Mouse (Mus musculus): ENCODE data around the gene Rangap1. TPM values are rescaled to one million over a fixed set of nuclear protein-coding genes. Genes with fewer than 3 reads are reported as not detected.
"Not testable (repeated sequence)": the region's sequence is repeated elsewhere in the genome, so short reads cannot be mapped to it uniquely, and the experiment has no call there.

Gene Rangap1
- polyA plus RNA-seq, 1 experiment from 2014 or later, result 108 TPM

DNA sequence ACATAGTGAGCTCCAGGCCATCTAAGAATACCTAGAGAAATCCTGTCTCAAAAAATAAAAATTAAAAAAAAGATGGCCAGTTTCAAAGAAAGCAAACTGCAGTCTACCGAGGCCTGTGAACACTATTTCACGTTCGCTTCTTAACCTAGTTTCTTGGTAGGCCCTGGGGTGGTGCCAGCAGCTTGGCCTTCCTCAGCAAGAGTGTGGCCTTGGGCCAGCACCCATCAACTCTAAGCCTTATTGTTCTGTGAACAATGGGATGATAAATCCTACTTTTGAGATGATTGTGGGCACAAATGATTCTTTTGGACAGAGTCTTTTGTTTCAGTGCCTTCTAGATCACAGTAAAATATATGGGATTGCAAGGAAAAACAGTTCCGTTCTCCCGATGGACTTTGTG is 13.4 kb upstream of the Rangap1 start:
- Histone ChIP-seq H3K4me3 (ENCODE audit: low read depth, low read length) (no peak overlapping the region), H3K4me2 (ENCODE audit: low read length) (no peak overlapping the region), H3K9ac (ENCODE audit: low read length) (no peak overlapping the region), H3K27me3 (replicated peaks; ENCODE audit: control insufficient read depth, insufficient read depth, low read length) (no peaks in the 10 kb centered on the region), H3K9me3 (replicated peaks; ENCODE audit: control insufficient read depth, low read length) (no peaks in the 10 kb centered on the region), H3K27ac (ENCODE audit: low read depth, low read length) (no peak overlapping the region), H3K36me3 (ENCODE audit: control insufficient read depth, insufficient read depth, low read length) (peaks cover 10% of the 10 kb centered on the region; the same call in 1 of the 2 replicates), H3K4me1 (ENCODE audit: control insufficient read depth, insufficient read depth, low read length) (no peaks in the 10 kb centered on the region)
- DNase-seq (ENCODE audit: low spot score), result no peak
- ATAC-seq, result no peak
- 84% methylated on average over 5 of the region's 5 CpGs for WGBS

DNA sequence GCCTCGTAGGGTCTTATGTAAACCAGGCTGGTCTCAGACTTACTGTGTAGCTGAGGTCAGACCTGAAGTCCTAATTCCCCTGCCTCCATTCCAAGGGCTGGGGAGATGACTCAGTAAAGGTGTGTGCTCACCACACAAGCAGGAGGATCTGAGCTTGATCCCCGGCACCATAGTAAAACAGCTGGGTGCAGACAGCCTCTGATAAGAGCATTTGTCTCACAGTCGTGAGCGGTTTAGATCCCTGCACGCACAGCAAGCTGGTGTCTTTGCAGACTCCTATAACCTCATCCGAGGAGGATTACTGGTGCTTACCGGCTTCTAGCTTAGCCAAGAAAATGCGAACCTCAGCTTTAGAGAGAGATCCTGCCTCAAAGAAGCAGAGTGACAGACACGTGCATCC is 8.3 kb upstream of the Rangap1 start:
- no peaks in the 10 kb centered on the region for H3K9me3 ChIP-seq (replicated peaks; ENCODE audit: control insufficient read depth, low read length)
- DNase-seq (ENCODE audit: low spot score) (no peak), ATAC-seq (no peak)
- WGBS, result 96% methylated on average over 9 of the region's 9 CpGs
- H3K4me1 ChIP-seq (ENCODE audit: control insufficient read depth, insufficient read depth, low read length), result no peaks in the 10 kb centered on the region
- H3K4me3 ChIP-seq (ENCODE audit: low read depth, low read length), result no peak overlapping the region
- H3K36me3 ChIP-seq (ENCODE audit: control insufficient read depth, insufficient read depth, low read length), result peaks cover 12% of the 10 kb centered on the region; the same call in 1 of the 2 replicates
- no peak overlapping the region for H3K27ac ChIP-seq (ENCODE audit: low read depth, low read length)
- no peak overlapping the region for H3K4me2 ChIP-seq (ENCODE audit: low read length)
- H3K9ac ChIP-seq (ENCODE audit: low read length), result no peak overlapping the region
- no peaks in the 10 kb centered on the region for H3K27me3 ChIP-seq (replicated peaks; ENCODE audit: control insufficient read depth, insufficient read depth, low read length)

DNA sequence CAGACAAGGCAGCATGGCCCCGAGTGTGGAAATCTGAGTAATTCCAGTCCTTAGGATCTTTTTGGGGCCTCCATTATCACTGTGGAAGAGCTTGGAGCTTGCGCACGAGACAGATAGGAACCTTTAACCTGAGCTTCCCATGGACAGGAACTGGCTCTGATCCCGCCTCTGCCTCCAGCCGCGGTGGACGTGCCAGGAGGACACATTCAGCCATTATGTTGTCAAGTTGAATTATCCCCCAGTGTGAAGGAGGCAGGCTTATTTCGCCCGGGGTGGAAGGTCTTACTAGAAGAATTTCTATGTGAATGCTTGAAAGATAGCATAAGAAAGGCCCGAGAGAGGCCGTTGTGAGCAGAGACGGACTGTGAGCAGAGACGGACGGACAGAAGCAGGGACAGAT is 4.4 kb upstream of the Rangap1 start:
- 80% methylated on average over 14 of the region's 14 CpGs for WGBS
- ATAC-seq, result no peak
- no peak overlapping the region for H3K27ac ChIP-seq (ENCODE audit: low read depth, low read length)

DNA sequence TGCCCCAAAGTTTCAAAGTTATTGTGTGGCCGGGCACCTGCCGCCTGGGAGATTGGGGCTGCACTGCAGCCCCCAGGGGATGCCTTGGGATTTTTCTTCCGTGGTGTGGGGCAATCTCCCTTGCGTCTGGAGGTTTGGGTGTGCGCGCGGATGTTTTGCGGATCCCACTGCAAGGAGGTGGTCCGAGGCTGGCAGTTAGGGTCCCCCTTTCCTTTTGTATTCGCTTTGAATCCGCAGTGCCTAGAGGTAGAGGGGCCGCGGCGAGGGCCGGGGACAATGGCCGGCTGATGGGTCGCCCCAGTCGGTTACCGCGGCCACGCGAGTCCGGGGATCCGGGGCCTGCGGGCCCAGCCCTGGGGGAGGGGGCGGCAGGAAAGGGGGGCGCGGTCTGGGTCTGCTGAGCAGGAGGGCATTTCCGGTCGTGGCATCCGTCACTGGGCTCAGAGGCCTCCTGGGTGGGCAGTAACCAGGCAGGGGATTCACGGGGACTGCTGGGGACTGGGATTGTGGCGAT is 328 bp upstream of the Rangap1 start:
- Histone ChIP-seq H3K27ac (ENCODE audit: low read depth, low read length) (peak overlapping the region; percentile 92), H3K4me3 (ENCODE audit: low read depth, low read length) (peak overlapping the region; percentile 89), H3K27me3 (replicated peaks; ENCODE audit: control insufficient read depth, insufficient read depth, low read length) (no peaks in the 10 kb centered on the region), H3K36me3 (ENCODE audit: control insufficient read depth, insufficient read depth, low read length) (no peaks in the 10 kb centered on the region), H3K9ac (ENCODE audit: low read length) (peak overlapping the region; percentile 97), H3K4me2 (ENCODE audit: low read length) (peak overlapping the region; percentile 85), H3K4me1 (ENCODE audit: control insufficient read depth, insufficient read depth, low read length) (peaks cover 7% of the 10 kb centered on the region; the same call in 1 of the 2 replicates), H3K9me3 (replicated peaks; ENCODE audit: control insufficient read depth, low read length) (no peaks in the 10 kb centered on the region)
- ATAC-seq (peak; percentile 82), DNase-seq (ENCODE audit: low spot score) (peak; percentile 67)
- under 1% methylated on average over 33 of the region's 33 CpGs for WGBS

More for the DNA sequence above, 4.4 kb upstream of the Rangap1 start:
- DNase-seq (ENCODE audit: low spot score), result no peak
- H3K9me3 ChIP-seq (replicated peaks; ENCODE audit: control insufficient read depth, low read length), result no peaks in the 10 kb centered on the region
- no peak overlapping the region for H3K4me2 ChIP-seq (ENCODE audit: low read length)
- peaks cover 3% of the 10 kb centered on the region; the same call in 1 of the 2 replicates for H3K4me1 ChIP-seq (ENCODE audit: control insufficient read depth, insufficient read depth, low read length)
- no peak overlapping the region for H3K9ac ChIP-seq (ENCODE audit: low read length)
- H3K4me3 ChIP-seq (ENCODE audit: low read depth, low read length), result no peak overlapping the region
- H3K27me3 ChIP-seq (replicated peaks; ENCODE audit: control insufficient read depth, insufficient read depth, low read length), result no peaks in the 10 kb centered on the region
- 0 out of 2 replicates have a peak, but pooled peaks cover 4% of the 10 kb centered on the region for H3K36me3 ChIP-seq (ENCODE audit: control insufficient read depth, insufficient read depth, low read length)

DNA sequence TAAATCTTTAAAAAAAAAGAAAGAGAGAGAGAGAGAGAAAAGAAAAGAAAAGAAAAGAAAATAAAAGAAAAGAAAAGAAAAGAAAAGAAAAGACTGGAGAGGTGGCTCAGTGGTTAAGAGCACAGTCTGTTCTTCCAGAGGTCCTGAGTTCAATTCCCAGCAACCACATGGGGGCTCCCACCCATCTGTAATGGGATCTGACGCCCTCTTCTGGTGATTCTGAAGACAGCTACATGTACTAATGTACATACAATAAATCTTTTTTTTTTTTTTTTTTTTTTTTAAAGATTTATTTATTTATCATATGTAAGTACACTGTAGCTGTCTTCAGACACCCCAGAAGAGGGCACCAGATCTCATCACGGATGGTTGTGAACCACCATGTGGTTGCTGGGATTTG is 3.0 kb downstream of the Rangap1 start:
- ATAC-seq; H3K27ac ChIP-seq (ENCODE audit: low read depth, low read length); H3K4me3 ChIP-seq (ENCODE audit: low read depth, low read length); H3K4me1 ChIP-seq (ENCODE audit: control insufficient read depth, insufficient read depth, low read length); H3K4me2 ChIP-seq (ENCODE audit: low read length); H3K36me3 ChIP-seq (ENCODE audit: control insufficient read depth, insufficient read depth, low read length); DNase-seq (ENCODE audit: low spot score); H3K27me3 ChIP-seq (replicated peaks; ENCODE audit: control insufficient read depth, insufficient read depth, low read length); H3K9me3 ChIP-seq (replicated peaks; ENCODE audit: control insufficient read depth, low read length); H3K9ac ChIP-seq (ENCODE audit: low read length): not testable (repeated sequence)
- 42% methylated on average over 2 of the region's 2 CpGs for WGBS

DNA sequence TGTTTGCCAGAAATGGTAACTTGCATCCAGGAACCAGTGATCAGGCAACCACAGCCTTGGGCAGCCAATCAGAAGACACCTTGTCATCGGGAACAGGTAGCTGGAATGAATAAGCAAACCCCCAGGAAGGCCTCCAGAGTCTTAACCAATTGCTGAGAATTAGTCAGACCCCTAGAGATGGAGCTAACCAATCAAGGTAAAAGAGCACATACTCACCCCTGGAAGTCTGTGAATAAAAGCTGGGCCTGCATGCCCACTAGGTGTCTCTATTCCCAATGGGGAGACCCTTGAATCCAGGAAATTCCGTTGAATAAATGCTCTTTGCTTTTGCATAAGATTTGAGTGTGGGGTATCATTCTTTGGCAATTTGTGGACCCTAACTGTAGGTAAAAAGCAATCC is 5.4 kb downstream of the Rangap1 start:
- Histone ChIP-seq H3K27ac (ENCODE audit: low read depth, low read length) (no peak overlapping the region), H3K36me3 (ENCODE audit: control insufficient read depth, insufficient read depth, low read length) (no peaks in the 10 kb centered on the region), H3K9me3 (replicated peaks; ENCODE audit: control insufficient read depth, low read length) (no peaks in the 10 kb centered on the region), H3K4me2 (ENCODE audit: low read length) (no peak overlapping the region), H3K27me3 (replicated peaks; ENCODE audit: control insufficient read depth, insufficient read depth, low read length) (no peaks in the 10 kb centered on the region), H3K4me1 (ENCODE audit: control insufficient read depth, insufficient read depth, low read length) (0 out of 2 replicates have a peak, but pooled peaks cover 4% of the 10 kb centered on the region), H3K4me3 (ENCODE audit: low read depth, low read length) (no peak overlapping the region), H3K9ac (ENCODE audit: low read length) (no peak overlapping the region)
- 7% methylated on average over 2 of the region's 2 CpGs for WGBS
- peak; percentile 56 for DNase-seq (ENCODE audit: low spot score)
- ATAC-seq, result no peak

DNA sequence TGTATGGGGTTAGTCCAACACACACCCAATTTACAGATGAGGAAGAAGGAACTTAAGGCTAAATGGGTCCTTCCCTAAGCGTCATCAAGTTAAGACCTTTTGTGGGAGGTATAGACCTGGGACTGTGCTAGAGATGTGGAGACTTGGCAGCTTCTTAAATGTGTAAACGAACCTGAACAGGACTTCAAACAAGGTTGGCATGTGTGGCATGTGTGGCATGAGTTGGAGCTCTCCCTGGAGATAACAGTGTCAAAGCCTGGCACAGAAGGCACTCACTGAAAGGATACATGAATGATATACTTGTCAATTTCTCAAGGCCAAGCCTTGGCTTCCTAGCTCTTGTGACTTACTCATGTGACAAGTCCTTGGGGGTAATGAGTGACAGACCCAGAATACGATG is 6.0 kb downstream of the Rangap1 start:
- no peak overlapping the region for H3K4me2 ChIP-seq (ENCODE audit: low read length)
- H3K9ac ChIP-seq (ENCODE audit: low read length), result no peak overlapping the region
- 0 out of 2 replicates have a peak, but pooled peaks cover 2% of the 10 kb centered on the region for H3K4me1 ChIP-seq (ENCODE audit: control insufficient read depth, insufficient read depth, low read length)
- ATAC-seq (no peak), DNase-seq (ENCODE audit: low spot score) (no peak)
- H3K4me3 ChIP-seq (ENCODE audit: low read depth, low read length), result no peak overlapping the region
- H3K27me3 ChIP-seq (replicated peaks; ENCODE audit: control insufficient read depth, insufficient read depth, low read length), result no peaks in the 10 kb centered on the region
- H3K9me3 ChIP-seq (replicated peaks; ENCODE audit: control insufficient read depth, low read length), result no peaks in the 10 kb centered on the region
- H3K36me3 ChIP-seq (ENCODE audit: control insufficient read depth, insufficient read depth, low read length), result no peaks in the 10 kb centered on the region
- no peak overlapping the region for H3K27ac ChIP-seq (ENCODE audit: low read depth, low read length)
- 81% methylated on average over 3 of the region's 3 CpGs for WGBS

DNA sequence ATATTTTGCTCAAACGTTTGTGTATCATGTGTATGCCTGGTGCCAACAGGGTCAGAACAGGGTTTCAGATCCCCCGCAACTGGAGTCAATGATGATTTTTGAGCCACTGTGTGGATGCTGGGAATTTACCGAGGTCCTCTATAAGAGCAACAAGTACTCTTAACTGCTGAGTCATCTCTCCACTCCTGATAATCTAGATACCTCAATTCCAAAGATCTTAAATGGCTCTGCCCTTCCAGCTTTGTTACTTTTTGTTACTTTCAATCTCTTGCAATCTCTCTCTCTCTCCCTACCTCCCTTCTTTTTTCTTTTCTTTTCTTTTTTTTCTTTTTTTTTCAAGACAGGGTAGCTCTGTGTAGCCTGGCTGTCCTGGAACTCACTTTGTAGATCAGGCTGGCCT is 10.3 kb downstream of the Rangap1 start:
- DNase-seq (ENCODE audit: low spot score), result no peak
- H3K4me3 ChIP-seq (ENCODE audit: low read depth, low read length), result no peak overlapping the region
- H3K27me3 ChIP-seq (replicated peaks; ENCODE audit: control insufficient read depth, insufficient read depth, low read length), result no peaks in the 10 kb centered on the region
- H3K4me2 ChIP-seq (ENCODE audit: low read length), result no peak overlapping the region
- no peak overlapping the region for H3K27ac ChIP-seq (ENCODE audit: low read depth, low read length)
- ATAC-seq, result no peak
- no peaks in the 10 kb centered on the region for H3K9me3 ChIP-seq (replicated peaks; ENCODE audit: control insufficient read depth, low read length)
- no peaks in the 10 kb centered on the region for H3K36me3 ChIP-seq (ENCODE audit: control insufficient read depth, insufficient read depth, low read length)
- WGBS, result 63% methylated on average over 3 of the region's 3 CpGs
- no peak overlapping the region for H3K9ac ChIP-seq (ENCODE audit: low read length)
- no peaks in the 10 kb centered on the region for H3K4me1 ChIP-seq (ENCODE audit: control insufficient read depth, insufficient read depth, low read length)

DNA sequence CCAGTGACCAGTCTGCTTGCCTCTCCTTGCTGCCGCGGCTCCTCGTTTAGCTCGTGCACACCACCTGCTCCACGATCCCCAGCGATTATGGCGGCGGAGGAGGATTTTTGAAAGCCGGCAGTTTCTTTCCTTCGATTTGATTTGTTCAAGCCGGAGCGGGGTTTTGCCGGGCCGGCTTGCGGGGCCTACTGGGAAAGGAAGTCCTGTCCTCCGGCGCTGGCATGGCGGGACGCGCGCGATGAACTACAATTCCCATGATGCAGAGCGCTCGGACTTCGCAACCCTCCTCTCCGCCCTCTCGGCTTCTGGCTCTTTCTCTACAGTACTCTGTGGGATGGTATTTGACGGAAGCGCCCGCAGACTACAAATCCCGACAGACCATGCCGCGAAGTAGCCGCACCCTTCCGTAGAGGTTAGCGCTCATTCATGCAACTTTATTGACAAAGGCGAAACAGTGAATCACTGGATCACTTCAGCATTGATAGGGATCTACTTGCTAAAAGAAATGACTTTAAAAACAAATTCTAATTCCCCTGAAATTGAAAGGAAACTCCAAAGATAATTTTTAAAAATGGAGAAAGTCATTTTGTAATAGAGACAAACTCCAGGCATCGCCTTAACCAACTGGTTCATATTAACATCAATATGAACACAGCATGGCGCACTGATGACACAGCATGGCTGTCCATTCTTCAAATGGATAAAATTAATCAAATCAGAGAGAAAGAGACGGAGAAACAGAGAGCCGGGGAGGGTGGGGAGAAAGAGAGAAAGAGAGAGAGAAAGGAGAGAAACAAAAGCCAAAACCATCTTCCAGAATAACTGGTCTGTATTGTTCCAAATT is 15.3 kb downstream of the Rangap1 start:
- H3K36me3 ChIP-seq (ENCODE audit: control insufficient read depth, insufficient read depth, low read length), result peaks cover 10% of the 10 kb centered on the region; the same call in 1 of the 2 replicates
- peak overlapping the region; percentile 90 for H3K9ac ChIP-seq (ENCODE audit: low read length)
- H3K4me1 ChIP-seq (ENCODE audit: control insufficient read depth, insufficient read depth, low read length), result peaks cover 9% of the 10 kb centered on the region; the same call in 1 of the 2 replicates
- DNase-seq (ENCODE audit: low spot score) (peak; percentile 100), ATAC-seq (peak; percentile 99)
- WGBS, result 6% methylated on average over 41 of the region's 41 CpGs
- H3K4me3 ChIP-seq (ENCODE audit: low read depth, low read length), result peak overlapping the region; percentile 98
- peak overlapping the region; percentile 92 for H3K4me2 ChIP-seq (ENCODE audit: low read length)
- H3K27ac ChIP-seq (ENCODE audit: low read depth, low read length), result peak overlapping the region; percentile 44
- no peaks in the 10 kb centered on the region for H3K27me3 ChIP-seq (replicated peaks; ENCODE audit: control insufficient read depth, insufficient read depth, low read length)
- H3K9me3 ChIP-seq (replicated peaks; ENCODE audit: control insufficient read depth, low read length), result no peaks in the 10 kb centered on the region
